Comparison of ENCODE assay signal across 21 mouse cellular contexts in genomic region chr19:44502741-44503140, GRCm38 (mm10). TPM values are rescaled to one million over a fixed set of nuclear protein-coding genes. Genes with fewer than 3 reads are reported as not detected.
"Had no signal": no experiment of that assay in that cellular context is flagged by ENCODE, and none has a peak within 500 bp of the region (broad histone marks: within the 10 kb centered on the region; RNA-seq: fewer than 3 reads in every experiment).

No protein-coding gene starts in this region.

- H3K27ac ChIP-seq: left cerebral cortex, adult 2 months; limb, embryonic 10.5 days; liver, embryonic 15.5 days; midbrain, embryonic 15.5 days; neural tube, embryonic 12.5 days had no signal

- H3K9me3 ChIP-seq: limb, embryonic 10.5 days; liver, embryonic 15.5 days; midbrain, embryonic 15.5 days; neural tube, embryonic 12.5 days had no signal

- H3K4me2 ChIP-seq: liver, embryonic 11.5 days; liver, embryonic 15.5 days; midbrain, embryonic 15.5 days; neural tube, embryonic 12.5 days had no signal

- DNase-seq: kidney, adult 8-10 months; kidney, postnatal 25 days; lung, postnatal 14 days; spleen, adult 18-20 months; thymus, adult 18-20 months; thymus, postnatal 14 days had no signal

- ATAC-seq: intestine, embryonic 16.5 days; midbrain, embryonic 15.5 days had no signal

- H3K36me3 ChIP-seq: limb, embryonic 10.5 days; liver, embryonic 15.5 days; midbrain, embryonic 15.5 days; neural tube, embryonic 12.5 days had no signal

- H3K4me3 ChIP-seq: left cerebral cortex, adult 2 months; limb, embryonic 10.5 days; liver, embryonic 15.5 days; midbrain, embryonic 15.5 days; neural tube, embryonic 12.5 days had no signal

- H3K4me1 ChIP-seq: liver, embryonic 15.5 days; midbrain, embryonic 15.5 days; neural tube, embryonic 12.5 days had no signal

- H3K9ac ChIP-seq: liver, embryonic 15.5 days; midbrain, embryonic 15.5 days; neural tube, embryonic 12.5 days had no signal

RNA-seq across cellular contexts. Expression of gene Wnt8b, which starts 9.5 kb away (rescaled TPM):
- total RNA-seq: left cerebral cortex, adult 2 months; left cerebral cortex, postnatal 14 days; megakaryocyte progenitor cell, adult 5-6 weeks; monocyte, adult 5-6 weeks; neutrophil, adult 5-6 weeks had no signal
- polyA plus RNA-seq: intestine, embryonic 16.5 days; limb, embryonic 10.5 days; liver, embryonic 11.5 days; liver, embryonic 15.5 days; urinary bladder, adult 2 months had no signal

RNA-seq across cellular contexts. Expression of gene Gm20538, which starts 49.9 kb away (rescaled TPM):
- total RNA-seq: layer of hippocampus, postnatal 25 days; left cerebral cortex, adult 2 months; left cerebral cortex, postnatal 14 days; megakaryocyte progenitor cell, adult 5-6 weeks; monocyte, adult 5-6 weeks had no signal
- polyA plus RNA-seq: intestine, embryonic 16.5 days; limb, embryonic 10.5 days; limb, embryonic 14.5 days; liver, embryonic 11.5 days; liver, embryonic 15.5 days; midbrain, embryonic 15.5 days; neural tube, embryonic 12.5 days; stomach, embryonic 14.5 days; urinary bladder, adult 2 months had no signal
